Mouse (Mus musculus): ENCODE measurements around the gene Kit.

The Kit gene

GRCm38 (mm10) chr5:75632846-75633640 is 58.3 kb downstream of the Kit start:
- no peak for DNase-seq (ENCODE audit: low spot score in 2 of 2)

- DNase-seq (ENCODE audit: low spot score in 2 of 2): no peak
These were observed 60.7 kb downstream of the Kit start for GRCm38 (mm10) chr5:75635385-75635784.

GRCm38 (mm10) chr5:75640637-75641036 is 65.9 kb downstream of the Kit start:
- peak in 1 of 2 experiments; percentile 7 for DNase-seq (ENCODE audit: low spot score in 2 of 2)

- DNase-seq (ENCODE audit: low spot score in 2 of 2): no peak
These were observed 72.3 kb downstream of the Kit start for GRCm38 (mm10) chr5:75647046-75647445.

GRCm38 (mm10) chr5:75650566-75650965 is 75.8 kb downstream of the Kit start:
- DNase-seq (ENCODE audit: low spot score in 2 of 2): no peak

GRCm38 (mm10) chr5:75653431-75653830 is 78.7 kb downstream of the Kit start:
- DNase-seq (ENCODE audit: low spot score in 2 of 2): no peak

GRCm38 (mm10) chr5:75658575-75658974 is 83.9 kb downstream of the Kit start:
- DNase-seq (ENCODE audit: low spot score in 2 of 2): no peak

GRCm38 (mm10) chr5:75660342-75660741 is 85.6 kb downstream of the Kit start:
- DNase-seq (ENCODE audit: low spot score in 2 of 2): no peak

GRCm38 (mm10) chr5:75662466-75662865 is 87.8 kb downstream of the Kit start:
- DNase-seq (ENCODE audit: low spot score in 2 of 2): peak; percentile 42 to 61

GRCm38 (mm10) chr5:75663768-75664167 is 89.1 kb downstream of the Kit start:
- no peak for DNase-seq (ENCODE audit: low spot score in 2 of 2)

GRCm38 (mm10) chr5:75667083-75667482 is 92.4 kb downstream of the Kit start:
- DNase-seq (ENCODE audit: low spot score in 2 of 2): peak; percentile 23 to 32

- no peak for DNase-seq (ENCODE audit: low spot score in 2 of 2)
These were observed 96.5 kb downstream of the Kit start for GRCm38 (mm10) chr5:75671136-75671788.

- DNase-seq (ENCODE audit: low spot score in 2 of 2): no peak
These were observed 101.3 kb downstream of the Kit start for GRCm38 (mm10) chr5:75676024-75676423.

GRCm38 (mm10) chr5:75679896-75680295 is 105.2 kb downstream of the Kit start:
- no peak for DNase-seq (ENCODE audit: low spot score in 2 of 2)

GRCm38 (mm10) chr5:75695162-75695809 is 120.6 kb downstream of the Kit start:
- DNase-seq (ENCODE audit: low spot score in 2 of 2): peak in 1 of 2 experiments; percentile 29

GRCm38 (mm10) chr5:75696960-75697359 is 122.2 kb downstream of the Kit start:
- no peak for DNase-seq (ENCODE audit: low spot score in 2 of 2)

- DNase-seq (ENCODE audit: low spot score in 2 of 2): no peak
These were observed 123.8 kb downstream of the Kit start for GRCm38 (mm10) chr5:75698556-75698955.

- no peak for DNase-seq (ENCODE audit: low spot score in 2 of 2)
These were observed 124.4 kb downstream of the Kit start for GRCm38 (mm10) chr5:75699081-75699480.

GRCm38 (mm10) chr5:75699516-75699915 is 124.8 kb downstream of the Kit start:
- DNase-seq (ENCODE audit: low spot score in 2 of 2): no peak

- no peak for DNase-seq (ENCODE audit: low spot score in 2 of 2)
These were observed 126.9 kb downstream of the Kit start for GRCm38 (mm10) chr5:75701662-75702061.

- DNase-seq (ENCODE audit: low spot score in 2 of 2): no peak
These were observed 127.4 kb downstream of the Kit start for GRCm38 (mm10) chr5:75702080-75702479.

GRCm38 (mm10) chr5:75704584-75705175 is 130.0 kb downstream of the Kit start:
- no peak for DNase-seq (ENCODE audit: low spot score in 2 of 2)
